Mouse (Mus musculus) liver, embryonic 14.5 days (tissue): ENCODE data around the gene Clic4.

ENCODE experiments used
- CTCF ChIP-seq: IDR thresholded peaks from 2 replicates; pipeline ENCODE4 v1.5.1; 2016; ENCODE audit warnings: antibody characterized with exemption, low read depth, control low read depth
- EP300 ChIP-seq: IDR thresholded peaks from 2 replicates; pipeline ENCODE4 v1.6.1; 2016; ENCODE audit warnings: antibody characterized with exemption, low read depth

DNA sequence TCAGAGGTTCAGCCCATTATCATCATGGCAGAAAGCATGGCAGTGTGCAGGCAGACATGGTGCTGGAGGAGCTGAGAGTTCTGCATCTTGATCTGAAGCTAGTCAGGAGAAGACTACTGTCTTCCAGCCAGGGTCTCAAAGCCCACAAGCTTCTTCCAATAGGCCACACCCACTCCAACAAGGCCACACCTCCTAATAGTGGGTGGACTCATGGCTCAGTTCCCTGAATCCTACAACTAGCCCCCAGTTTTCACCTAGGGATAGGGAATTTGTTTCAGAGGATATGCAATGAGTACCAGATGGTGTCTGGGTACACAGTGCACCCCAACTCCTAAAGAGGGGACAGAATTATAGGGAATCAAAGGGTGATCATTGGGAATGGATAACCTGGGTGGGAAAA lies 24.0 kb upstream of the Clic4 start:
- TF ChIP-seq CTCF, result no peak
- TF ChIP-seq EP300, result no peak
